Mouse (Mus musculus) A20 (cell line): ENCODE measurements around the gene Gpsm1.
"Not testable (repeated sequence)": the region's sequence is repeated elsewhere in the genome, so short reads cannot be mapped to it uniquely, and the experiment has no call there.

ENCODE experiments used
- DNase-seq: peaks from one replicate; pipeline ENCODE4 v3.0.0-alpha.2; 2011; ENCODE audit warnings: low read depth, low spot score

The Gpsm1 gene

DNA sequence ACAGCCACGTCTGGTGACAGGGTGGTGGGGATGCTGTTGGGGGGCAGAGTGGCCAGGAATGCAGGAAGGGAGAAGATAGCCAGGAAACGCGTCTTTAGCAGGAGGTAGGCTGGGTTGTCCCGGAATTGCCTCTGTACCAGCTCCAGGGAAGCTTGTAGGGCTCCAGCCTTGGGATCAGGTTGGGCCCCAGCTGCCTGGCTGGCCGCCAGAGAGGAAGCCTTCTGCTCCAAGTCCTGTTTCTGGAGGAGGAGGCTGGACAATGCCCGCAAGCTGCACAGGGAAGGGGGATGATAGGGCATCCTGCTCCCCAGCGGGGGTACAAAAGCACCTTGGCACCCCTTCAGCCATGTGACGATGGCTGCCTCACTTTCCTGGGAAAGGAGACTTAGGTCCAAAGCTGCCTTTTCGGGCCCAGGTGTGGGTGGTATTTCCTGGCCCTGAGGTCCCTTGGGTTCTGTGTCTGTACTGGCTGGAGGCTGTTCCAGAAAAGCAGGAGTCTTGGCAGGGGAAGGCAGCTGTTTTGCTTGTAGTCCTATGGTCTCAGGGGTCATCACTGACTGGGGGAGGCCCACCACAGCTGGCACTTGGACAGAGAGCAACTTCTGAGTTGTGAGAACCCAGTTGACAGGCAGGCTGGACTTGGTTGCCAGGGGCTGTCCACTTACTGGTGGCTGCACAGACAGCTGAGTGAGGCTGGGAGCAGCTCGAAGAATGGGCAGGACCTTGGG is 49.6 kb downstream of the Gpsm1 start:
- DNase-seq: no peak

DNA sequence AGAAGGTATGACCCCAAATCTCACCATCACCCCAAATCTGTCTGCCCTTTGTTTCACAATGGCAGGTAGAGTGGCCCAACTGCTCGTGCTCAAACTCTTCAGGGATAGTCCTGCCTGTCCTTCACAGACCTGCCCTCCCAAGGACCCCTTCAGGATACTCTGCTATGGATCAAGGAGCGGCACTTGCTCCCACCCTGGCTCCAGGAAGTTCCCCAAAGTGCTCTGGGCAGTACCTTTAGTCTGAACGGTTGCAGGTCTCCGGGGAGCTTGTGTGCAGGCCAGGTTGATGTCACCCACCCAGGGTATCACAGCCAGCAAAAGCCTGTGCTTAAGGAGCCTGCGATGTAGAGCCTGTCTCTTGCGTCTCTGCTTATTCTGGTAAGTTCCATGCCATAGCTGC is 52.6 kb downstream of the Gpsm1 start:
- DNase-seq: no peak

DNA sequence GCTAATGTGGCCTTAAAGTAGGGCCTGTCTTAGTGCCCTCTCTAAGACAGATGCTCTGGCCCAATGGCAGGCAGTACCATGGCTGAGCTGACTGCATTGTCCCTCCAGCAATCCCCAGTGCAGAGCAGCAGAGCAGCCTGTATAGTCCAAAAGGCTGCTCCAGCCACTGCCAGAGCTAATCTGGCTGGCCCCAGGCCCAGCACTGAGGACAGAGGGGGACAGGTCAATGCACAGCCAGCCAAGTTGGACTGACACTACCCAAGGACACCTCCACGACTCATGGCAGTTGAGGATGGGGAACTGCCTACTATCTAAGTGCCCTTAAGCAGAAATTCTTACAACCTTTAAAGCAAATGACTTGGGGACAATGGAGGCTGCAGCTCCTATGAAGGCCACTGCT is 53.3 kb downstream of the Gpsm1 start:
- DNase-seq: no peak

DNA sequence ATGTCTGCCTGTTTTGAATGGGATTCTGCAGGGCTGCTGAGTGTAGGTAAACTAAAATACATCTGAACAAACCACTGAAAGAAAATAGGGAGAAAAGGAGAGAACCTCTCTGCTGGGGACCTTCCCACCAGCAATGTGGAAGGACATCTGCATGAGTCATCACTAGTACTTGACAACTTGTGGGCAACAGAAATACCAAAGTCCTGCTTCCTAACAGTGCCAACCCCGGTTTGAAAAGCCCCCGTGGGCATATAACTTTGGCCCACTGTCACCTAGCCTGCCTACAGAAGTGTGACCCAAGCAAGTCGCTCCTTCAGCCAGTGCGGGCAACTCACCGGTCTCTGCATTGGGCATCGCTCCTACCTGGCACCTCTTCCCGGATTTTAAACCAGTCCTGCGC is 57.1 kb downstream of the Gpsm1 start:
- DNase-seq: no peak

DNA sequence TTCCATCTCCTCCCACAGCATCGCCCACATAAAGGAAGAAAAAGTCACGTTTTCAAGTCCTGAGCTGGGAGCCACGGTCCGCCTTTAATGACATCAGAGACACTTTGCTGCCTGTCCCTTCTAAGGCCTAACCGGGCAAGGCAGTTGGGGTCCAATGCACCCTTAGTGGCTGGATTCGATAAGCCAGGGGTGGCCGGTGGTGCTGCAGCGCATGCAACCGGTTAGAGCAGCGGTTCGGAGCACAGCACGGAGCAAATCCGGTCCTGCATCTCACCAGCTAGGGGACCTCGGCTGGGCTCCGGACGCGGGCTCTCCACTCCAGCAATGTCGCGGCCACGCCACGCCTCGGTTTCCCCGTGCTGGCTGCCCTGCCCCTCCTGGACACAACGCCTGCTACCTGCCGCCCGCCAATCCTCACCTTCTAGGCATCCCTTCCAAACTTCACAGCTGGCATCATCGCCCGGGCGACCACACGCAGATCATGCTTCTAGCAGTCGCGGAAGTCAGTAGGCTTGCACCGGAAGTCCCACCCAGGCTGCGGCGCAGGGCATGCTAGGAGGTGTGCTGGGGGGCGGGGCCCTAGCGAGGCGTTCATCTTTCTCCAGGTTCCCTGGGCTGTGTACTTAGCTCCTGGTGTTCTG is 64.9 kb downstream of the Gpsm1 start, which contains the start of gene Snapc4:
TSS of gene Snapc4 (minus strand) at position 523 of the 641 bp plus-strand sequence.
- peak; percentile 89 for DNase-seq

DNA sequence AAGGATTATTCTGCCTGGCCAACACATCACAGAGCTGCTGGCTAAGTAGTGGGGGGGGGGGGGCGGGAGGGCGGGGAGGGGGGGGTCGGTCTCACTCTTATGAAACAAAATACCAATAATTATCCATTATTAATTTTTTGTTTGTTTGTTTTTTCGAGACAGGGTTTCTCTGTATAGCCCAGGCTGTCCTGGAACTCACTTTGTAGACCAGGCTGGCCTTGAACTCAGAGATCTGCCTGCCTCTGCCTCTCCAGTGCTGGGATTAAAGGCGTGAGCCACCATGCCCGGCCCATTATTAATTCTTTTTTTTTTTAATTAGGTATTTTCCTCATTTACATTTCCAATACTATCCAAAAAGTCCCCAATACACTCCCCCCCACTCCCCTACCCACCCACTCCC is 65.6 kb downstream of the Gpsm1 start:
- not testable (repeated sequence) for DNase-seq

DNA sequence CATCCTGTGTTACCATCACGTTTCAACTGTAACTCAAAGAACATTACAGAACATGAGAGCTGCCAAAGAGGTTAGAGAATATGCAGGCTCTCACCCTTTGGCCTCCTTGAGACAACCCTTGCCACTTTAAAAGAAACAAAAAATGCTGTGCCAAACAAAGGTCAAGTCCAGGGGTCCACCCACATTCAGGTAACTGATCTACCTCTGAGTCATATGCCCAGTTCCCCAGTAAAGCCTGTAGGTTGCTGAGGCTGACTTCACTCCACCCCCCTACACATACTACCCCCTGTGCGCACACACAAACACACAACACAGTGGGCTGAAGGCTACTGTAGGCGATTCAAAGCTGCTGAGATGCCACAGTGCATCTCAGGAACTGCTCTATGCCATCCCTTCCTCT is 72.4 kb downstream of the Gpsm1 start:
- no peak for DNase-seq

DNA sequence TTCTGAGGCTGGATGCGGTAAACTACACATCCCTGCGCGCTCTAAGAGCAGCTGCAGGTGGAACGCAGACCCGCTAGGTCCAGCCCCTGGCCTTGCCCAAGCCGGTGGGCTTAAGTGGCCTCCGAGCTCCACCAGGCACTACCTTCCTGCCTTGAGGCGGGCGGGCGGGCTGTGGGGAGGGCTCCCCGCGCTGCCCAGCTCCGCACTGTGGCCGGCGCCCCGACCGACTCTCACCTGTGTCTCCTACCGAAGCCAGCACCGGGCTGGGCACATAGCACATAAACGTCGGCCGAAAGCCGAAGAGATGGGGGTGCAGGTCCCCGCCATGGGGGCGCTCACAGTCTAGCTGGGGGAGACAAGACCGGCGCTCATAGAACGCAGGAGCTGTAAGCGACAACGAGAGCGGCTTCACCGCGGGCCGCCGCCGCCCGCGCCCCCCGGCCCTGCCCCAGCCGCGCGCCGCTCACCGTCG is 73.4 kb downstream of the Gpsm1 start:
- DNase-seq: peak; percentile 57

DNA sequence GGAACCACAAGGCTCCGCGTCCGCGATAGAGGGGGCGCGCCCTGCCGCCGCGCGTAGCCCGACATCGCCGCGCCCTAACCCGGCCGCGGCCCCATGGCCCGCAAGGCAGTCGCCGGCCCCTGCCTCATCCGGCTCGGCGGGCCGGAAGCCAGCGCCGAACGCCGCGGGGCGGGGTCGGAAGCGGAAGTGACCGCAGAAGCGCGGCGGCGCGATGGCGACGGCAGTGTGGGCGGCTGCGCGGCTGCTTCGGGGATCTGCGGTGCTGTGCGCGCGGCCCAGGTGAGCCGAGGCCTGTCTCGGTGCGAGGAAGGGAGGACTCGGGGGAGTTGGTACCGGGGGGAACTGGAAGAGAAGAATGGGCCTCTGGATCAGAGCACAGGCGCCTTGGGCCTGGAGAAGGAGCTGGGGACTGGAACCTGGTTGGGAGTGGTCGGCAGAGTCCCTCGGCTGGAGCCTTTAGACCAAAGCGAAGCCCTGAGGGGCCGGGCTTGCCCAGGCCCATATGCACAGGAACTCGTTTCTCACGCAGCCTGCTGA is 73.9 kb downstream of the Gpsm1 start, which contains the start of the genes Entr1 and Pmpca:
TSS of gene Entr1 (minus strand) at position 163 of the 537 bp plus-strand sequence.
TSS of gene Pmpca (plus strand) at position 186 of the 537 bp plus-strand sequence.
- peak; percentile 88 for DNase-seq

DNA sequence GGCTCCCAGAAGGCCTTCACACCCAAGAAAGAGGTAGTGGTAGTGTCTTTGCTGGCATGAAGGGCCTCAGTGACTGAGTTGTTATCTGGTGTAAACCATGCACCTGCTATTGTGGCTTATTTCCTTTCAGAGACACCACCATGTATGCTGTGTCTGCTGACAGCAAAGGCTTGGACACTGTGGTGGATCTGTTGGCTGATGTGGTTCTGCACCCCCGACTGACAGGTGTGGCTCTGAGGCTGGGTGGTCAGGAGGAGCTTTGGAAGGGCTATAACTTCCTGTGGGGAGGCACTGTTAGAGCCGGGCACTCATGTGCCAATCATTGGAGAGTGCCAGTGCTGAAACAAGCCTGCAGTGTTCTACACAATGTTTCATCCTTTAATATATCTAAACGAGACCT is 75.6 kb downstream of the Gpsm1 start:
- DNase-seq: no peak

DNA sequence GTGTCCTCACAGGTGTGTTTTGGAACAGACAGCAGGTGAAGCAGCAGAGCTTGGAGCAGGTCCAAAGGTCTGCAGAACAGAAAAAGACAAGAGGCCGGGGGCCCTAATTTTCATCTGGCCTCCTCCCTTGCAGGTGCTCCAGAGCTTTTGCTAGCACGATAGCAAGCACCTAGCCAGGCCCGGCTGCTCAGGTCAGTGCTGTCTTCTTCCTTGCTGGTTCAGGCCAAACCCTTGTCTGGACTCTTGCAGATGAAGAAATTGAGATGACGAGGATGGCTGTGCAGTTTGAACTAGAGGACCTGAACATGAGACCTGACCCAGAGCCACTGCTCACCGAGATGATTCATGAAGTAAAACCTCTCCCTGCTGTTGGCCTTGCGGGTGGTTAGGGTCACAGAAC is 76.3 kb downstream of the Gpsm1 start:
- DNase-seq: no peak
